Mouse (Mus musculus): ENCODE data around the gene Lrrc46. TPM values are rescaled to one million over a fixed set of nuclear protein-coding genes. Genes with fewer than 3 reads are reported as not detected.

Gene Lrrc46
- 0.38 TPM in 1 of 2 replicates, not detected in the other for polyA plus RNA-seq (2014; fragmentation: Nextera tagmentation; extraction: Ambion mirVana)

- under 1% methylated on average over 41 of the region's 48 CpGs for WGBS
- Histone ChIP-seq H3K27ac (ENCODE audit: low read length) (0 out of 2 replicates have a peak within 1 kb of the TSS, but pooled peaks have one; percentile 52), H3K36me3 (ENCODE audit: control insufficient read depth, insufficient read depth, low read length) (no peaks in the 10 kb centered on the region; the same call in 1 of the 2 replicates), H3K4me3 (ENCODE audit: low read depth, low read length) (peak within 1 kb of the TSS; percentile 82), H3K4me1 (ENCODE audit: control insufficient read depth, insufficient read depth, low read length) (peaks cover 4% of the 10 kb centered on the region; the same call in 1 of the 2 replicates), H3K4me2 (replicated peaks; ENCODE audit: low read depth, low read length) (peak within 1 kb of the TSS; percentile 76), H3K9ac (replicated peaks; ENCODE audit: low read depth, low read length) (peak within 1 kb of the TSS; percentile 73), H3K9me3 (ENCODE audit: control insufficient read depth, low read depth, low read length) (no peaks in the 10 kb centered on the region), H3K27me3 (ENCODE audit: control insufficient read depth, insufficient read depth, low read length) (no peaks in the 10 kb centered on the region)
- peak; percentile 92 for ATAC-seq (ENCODE audit: insufficient number of reproducible peaks, insufficient read depth, low FRiP score, low read depth)
Measured at GRCm38 (mm10) chr11:97041022-97041899, at the start of gene Lrrc46, which contains the start of gene Mrpl10. Gene Lrrc46 (minus strand): TSS chr11:97041407. Gene Mrpl10 (plus strand): TSS chr11:97041560.

DNA sequence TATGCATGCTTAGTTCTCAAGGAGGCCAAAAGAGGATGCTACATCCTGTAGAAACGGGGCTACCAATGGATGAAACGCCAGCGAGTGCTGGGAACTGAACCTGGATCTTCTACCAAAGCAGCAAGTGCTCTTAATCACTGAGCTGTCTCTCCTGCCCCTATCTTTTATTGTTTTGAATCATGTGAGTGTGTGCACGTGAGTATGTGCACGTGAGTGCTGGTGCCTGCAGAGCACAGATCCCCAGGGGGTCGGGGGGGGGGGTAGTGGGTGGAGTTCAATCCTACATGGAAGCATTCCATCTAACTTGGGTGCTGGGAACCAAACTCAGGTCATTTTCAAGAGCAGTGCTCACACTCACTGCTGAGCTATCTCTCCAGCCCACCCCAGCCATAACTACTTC is 45.2 kb upstream of the Lrrc46 start:
- Histone ChIP-seq H3K4me1 (ENCODE audit: control insufficient read depth, insufficient read depth, low read length) (no peaks in the 10 kb centered on the region), H3K9me3 (ENCODE audit: control insufficient read depth, low read depth, low read length) (no peaks in the 10 kb centered on the region), H3K9ac (replicated peaks; ENCODE audit: low read depth, low read length) (no peak overlapping the region), H3K4me3 (ENCODE audit: low read depth, low read length) (no peak overlapping the region), H3K36me3 (ENCODE audit: control insufficient read depth, insufficient read depth, low read length) (no peaks in the 10 kb centered on the region), H3K27ac (ENCODE audit: low read length) (no peak overlapping the region), H3K4me2 (replicated peaks; ENCODE audit: low read depth, low read length) (no peak overlapping the region), H3K27me3 (ENCODE audit: control insufficient read depth, insufficient read depth, low read length) (no peaks in the 10 kb centered on the region)
- no peak for ATAC-seq (ENCODE audit: insufficient number of reproducible peaks, insufficient read depth, low FRiP score, low read depth)
- WGBS: 66% methylated on average over 6 of the region's 6 CpGs

DNA sequence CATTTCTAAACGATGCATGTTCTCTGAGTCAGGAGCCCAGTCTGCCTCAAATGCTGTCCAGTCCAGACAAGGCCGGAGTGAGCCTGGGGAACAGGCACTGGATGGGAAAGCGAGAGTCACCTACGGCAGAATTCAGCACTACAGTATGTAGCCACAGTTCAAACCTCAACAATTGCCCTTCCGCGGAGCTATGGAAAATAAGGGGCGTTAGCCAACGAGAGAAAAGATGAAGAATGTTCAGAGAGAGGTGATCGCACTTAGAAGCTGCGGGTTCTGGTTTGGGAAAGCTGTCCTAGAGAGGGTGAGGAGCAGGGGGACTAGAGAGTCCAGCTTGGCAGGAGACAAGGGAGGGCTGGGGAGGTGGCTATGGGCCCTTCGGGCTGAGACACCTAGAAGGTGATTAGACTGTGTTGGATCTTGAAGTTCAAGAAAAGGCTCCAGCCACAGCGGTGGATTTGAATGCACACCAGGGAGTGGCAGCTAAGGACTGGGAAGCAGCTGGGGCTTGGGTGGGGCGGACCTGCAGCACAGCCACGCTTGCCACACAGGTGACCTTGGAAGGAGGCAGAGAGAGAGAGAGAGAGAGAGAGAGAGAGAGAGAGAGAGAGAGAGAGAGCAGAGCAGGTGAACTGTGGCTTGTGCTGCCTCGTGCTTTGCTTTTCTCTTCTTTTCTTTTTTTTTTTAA is 43.8 kb upstream of the Lrrc46 start:
- Histone ChIP-seq H3K27ac (ENCODE audit: low read length) (no peak overlapping the region), H3K4me2 (replicated peaks; ENCODE audit: low read depth, low read length) (no peak overlapping the region), H3K9me3 (ENCODE audit: control insufficient read depth, low read depth, low read length) (no peaks in the 10 kb centered on the region), H3K9ac (replicated peaks; ENCODE audit: low read depth, low read length) (no peak overlapping the region), H3K27me3 (ENCODE audit: control insufficient read depth, insufficient read depth, low read length) (no peaks in the 10 kb centered on the region), H3K4me3 (ENCODE audit: low read depth, low read length) (no peak overlapping the region), H3K36me3 (ENCODE audit: control insufficient read depth, insufficient read depth, low read length) (no peaks in the 10 kb centered on the region), H3K4me1 (ENCODE audit: control insufficient read depth, insufficient read depth, low read length) (no peaks in the 10 kb centered on the region)
- 81% methylated on average over 15 of the region's 15 CpGs for WGBS
- ATAC-seq (ENCODE audit: insufficient number of reproducible peaks, insufficient read depth, low FRiP score, low read depth): no peak

DNA sequence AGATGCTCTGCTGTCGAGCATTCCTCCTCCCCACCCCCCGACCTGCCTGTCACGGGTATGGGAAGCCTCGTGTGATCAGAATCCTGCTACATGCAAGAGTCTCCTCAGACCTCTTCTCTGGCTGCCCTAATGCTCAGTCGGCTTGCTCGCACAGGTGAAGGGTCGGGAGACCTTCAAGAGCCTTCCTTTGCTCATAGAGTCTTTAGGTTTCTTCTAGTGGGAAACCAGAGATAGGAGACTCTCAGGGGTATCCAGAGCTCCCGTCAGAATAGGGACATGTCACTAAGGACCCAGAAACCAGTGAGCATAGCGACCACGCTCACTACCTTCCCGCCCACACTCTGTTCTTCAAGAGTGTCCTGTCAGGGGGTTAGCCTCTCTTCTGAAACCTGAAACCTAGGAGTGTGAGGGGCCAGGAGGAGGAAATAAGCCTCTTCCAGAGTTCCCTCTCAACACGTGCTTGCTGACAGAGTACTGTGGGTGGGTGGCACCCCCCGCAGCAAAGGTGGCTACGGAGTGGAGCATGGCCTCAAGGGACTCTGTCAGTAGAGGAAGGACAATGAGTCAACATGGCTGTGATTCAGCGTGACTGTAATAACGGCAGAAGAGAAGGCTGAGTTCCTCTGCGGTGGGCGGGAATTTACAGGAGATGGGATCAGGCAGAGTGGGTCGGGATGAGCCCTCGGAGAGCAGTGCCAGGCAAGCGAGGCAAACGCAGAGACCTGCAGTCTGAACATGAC is 42.4 kb upstream of the Lrrc46 start:
- 20% methylated on average over 22 of the region's 22 CpGs for WGBS

GRCm38 (mm10) chr11:97082977-97083376 is 41.8 kb upstream of the Lrrc46 start:
- Histone ChIP-seq H3K4me1 (ENCODE audit: control insufficient read depth, insufficient read depth, low read length) (no peaks in the 10 kb centered on the region), H3K4me3 (ENCODE audit: low read depth, low read length) (no peak overlapping the region), H3K9ac (replicated peaks; ENCODE audit: low read depth, low read length) (no peak overlapping the region), H3K9me3 (ENCODE audit: control insufficient read depth, low read depth, low read length) (no peaks in the 10 kb centered on the region), H3K27ac (ENCODE audit: low read length) (no peak overlapping the region), H3K36me3 (ENCODE audit: control insufficient read depth, insufficient read depth, low read length) (no peaks in the 10 kb centered on the region), H3K27me3 (ENCODE audit: control insufficient read depth, insufficient read depth, low read length) (no peaks in the 10 kb centered on the region), H3K4me2 (replicated peaks; ENCODE audit: low read depth, low read length) (no peak overlapping the region)
- no peak for ATAC-seq (ENCODE audit: insufficient number of reproducible peaks, insufficient read depth, low FRiP score, low read depth)
- 37% methylated on average over 11 of the region's 11 CpGs for WGBS

More for the DNA sequence above, 42.4 kb upstream of the Lrrc46 start:
- Histone ChIP-seq H3K36me3 (ENCODE audit: control insufficient read depth, insufficient read depth, low read length) (no peaks in the 10 kb centered on the region), H3K4me2 (replicated peaks; ENCODE audit: low read depth, low read length) (peak overlapping the region; percentile 8; the same call in 1 of the 2 replicates), H3K9ac (replicated peaks; ENCODE audit: low read depth, low read length) (no peak overlapping the region), H3K4me1 (ENCODE audit: control insufficient read depth, insufficient read depth, low read length) (no peaks in the 10 kb centered on the region), H3K27ac (ENCODE audit: low read length) (no peak overlapping the region), H3K9me3 (ENCODE audit: control insufficient read depth, low read depth, low read length) (no peaks in the 10 kb centered on the region), H3K4me3 (ENCODE audit: low read depth, low read length) (no peak overlapping the region), H3K27me3 (ENCODE audit: control insufficient read depth, insufficient read depth, low read length) (no peaks in the 10 kb centered on the region)
- no peak for ATAC-seq (ENCODE audit: insufficient number of reproducible peaks, insufficient read depth, low FRiP score, low read depth)

DNA sequence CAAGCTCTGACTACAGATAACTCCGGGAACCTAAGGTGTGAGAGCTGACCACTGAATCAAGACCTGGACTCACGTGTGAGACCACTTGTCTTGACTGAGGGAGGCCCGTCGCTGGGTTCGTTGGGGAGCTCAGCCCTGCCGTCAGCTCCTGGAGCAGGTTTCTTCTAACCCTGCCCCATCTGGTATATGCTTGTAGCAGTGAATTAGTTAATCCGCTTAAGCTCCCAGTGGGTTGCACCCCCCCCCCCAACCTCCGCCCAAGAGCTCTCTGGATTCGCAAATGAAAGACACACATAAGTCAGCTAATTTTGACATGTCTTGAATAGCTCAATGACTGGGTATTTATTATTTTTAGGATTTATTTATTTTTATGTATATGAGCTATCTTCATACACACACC is 39.1 kb upstream of the Lrrc46 start:
- ATAC-seq (ENCODE audit: insufficient number of reproducible peaks, insufficient read depth, low FRiP score, low read depth): no peak
- H3K9ac ChIP-seq (replicated peaks; ENCODE audit: low read depth, low read length): no peak overlapping the region
- no peak overlapping the region for H3K27ac ChIP-seq (ENCODE audit: low read length)
- WGBS: 33% methylated on average over 9 of the region's 9 CpGs
- H3K4me3 ChIP-seq (ENCODE audit: low read depth, low read length): no peak overlapping the region
- no peaks in the 10 kb centered on the region for H3K4me1 ChIP-seq (ENCODE audit: control insufficient read depth, insufficient read depth, low read length)
- no peaks in the 10 kb centered on the region for H3K36me3 ChIP-seq (ENCODE audit: control insufficient read depth, insufficient read depth, low read length)
- H3K27me3 ChIP-seq (ENCODE audit: control insufficient read depth, insufficient read depth, low read length): no peaks in the 10 kb centered on the region
- H3K4me2 ChIP-seq (replicated peaks; ENCODE audit: low read depth, low read length): no peak overlapping the region
- no peaks in the 10 kb centered on the region for H3K9me3 ChIP-seq (ENCODE audit: control insufficient read depth, low read depth, low read length)

DNA sequence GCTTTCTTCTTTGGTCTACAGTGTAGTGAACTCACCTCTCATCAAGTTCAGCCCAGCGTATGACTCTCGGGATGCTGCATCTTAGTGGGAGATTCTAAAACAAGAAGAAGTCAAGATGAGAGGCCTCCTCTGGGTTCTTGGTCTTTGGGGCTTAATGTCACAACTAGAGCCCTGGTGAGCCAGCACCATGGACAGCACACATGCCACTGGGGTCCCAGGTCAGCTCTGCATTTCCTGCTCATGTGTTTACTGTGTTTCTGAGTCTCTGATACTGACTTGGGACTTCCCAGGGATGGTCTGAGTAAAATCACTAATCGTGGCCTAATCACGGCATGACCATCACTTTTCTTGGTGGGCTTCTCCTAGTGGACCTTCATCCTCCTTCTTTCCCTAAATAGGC is 37.5 kb upstream of the Lrrc46 start:
- Histone ChIP-seq H3K4me2 (replicated peaks; ENCODE audit: low read depth, low read length) (no peak overlapping the region), H3K4me3 (ENCODE audit: low read depth, low read length) (no peak overlapping the region), H3K4me1 (ENCODE audit: control insufficient read depth, insufficient read depth, low read length) (no peaks in the 10 kb centered on the region), H3K36me3 (ENCODE audit: control insufficient read depth, insufficient read depth, low read length) (no peaks in the 10 kb centered on the region), H3K9ac (replicated peaks; ENCODE audit: low read depth, low read length) (no peak overlapping the region), H3K27ac (ENCODE audit: low read length) (no peak overlapping the region), H3K27me3 (ENCODE audit: control insufficient read depth, insufficient read depth, low read length) (no peaks in the 10 kb centered on the region), H3K9me3 (ENCODE audit: control insufficient read depth, low read depth, low read length) (no peaks in the 10 kb centered on the region)
- no peak for ATAC-seq (ENCODE audit: insufficient number of reproducible peaks, insufficient read depth, low FRiP score, low read depth)
- 44% methylated on average over 4 of the region's 4 CpGs for WGBS

DNA sequence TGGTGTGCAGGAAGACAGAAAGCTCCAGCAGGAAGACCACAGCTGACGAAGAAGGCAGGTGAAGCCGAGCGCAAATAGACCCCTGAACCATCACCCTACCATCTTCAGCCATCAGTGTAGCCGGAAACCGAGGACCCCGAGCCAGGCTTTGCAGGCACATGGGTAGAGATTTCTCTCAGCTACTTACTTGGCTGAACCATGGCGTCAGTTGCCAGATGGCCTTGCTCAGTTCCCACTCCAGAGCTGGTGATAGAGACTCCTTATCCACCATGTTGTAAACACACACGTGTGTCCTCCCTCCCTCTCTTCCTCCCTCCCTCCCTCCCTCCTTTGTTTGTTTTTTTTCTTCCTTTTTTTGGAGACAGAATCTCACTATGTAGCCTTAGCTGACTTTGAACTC is 33.0 kb upstream of the Lrrc46 start:
- Histone ChIP-seq H3K27ac (ENCODE audit: low read length) (no peak overlapping the region), H3K4me1 (ENCODE audit: control insufficient read depth, insufficient read depth, low read length) (no peaks in the 10 kb centered on the region), H3K9ac (replicated peaks; ENCODE audit: low read depth, low read length) (no peak overlapping the region), H3K4me2 (replicated peaks; ENCODE audit: low read depth, low read length) (no peak overlapping the region), H3K9me3 (ENCODE audit: control insufficient read depth, low read depth, low read length) (no peaks in the 10 kb centered on the region), H3K27me3 (ENCODE audit: control insufficient read depth, insufficient read depth, low read length) (no peaks in the 10 kb centered on the region), H3K36me3 (ENCODE audit: control insufficient read depth, insufficient read depth, low read length) (no peaks in the 10 kb centered on the region), H3K4me3 (ENCODE audit: low read depth, low read length) (no peak overlapping the region)
- ATAC-seq (ENCODE audit: insufficient number of reproducible peaks, insufficient read depth, low FRiP score, low read depth): no peak
- WGBS: 66% methylated on average over 8 of the region's 8 CpGs
